Mouse (Mus musculus) stomach, postnatal 0 days (tissue): ENCODE measurements at regions not wholly inside any gene's neighbourhood (a gene's known extent, or its start where the extent isn't known, plus 50 kb on each side); places are given as distances from the start of the nearest gene placed in this dataset.

Source experiments
- CTCF ChIP-seq: IDR thresholded peaks from 2 replicates; pipeline ENCODE4 v1.5.1; 2016; ENCODE audit warnings: antibody characterized with exemption, low read depth, mild to moderate bottlenecking, moderate library complexity
- EP300 ChIP-seq: optimal IDR thresholded peaks from 2 replicates; pipeline ENCODE3; 2016; ENCODE audit warnings: antibody characterized with exemption

DNA sequence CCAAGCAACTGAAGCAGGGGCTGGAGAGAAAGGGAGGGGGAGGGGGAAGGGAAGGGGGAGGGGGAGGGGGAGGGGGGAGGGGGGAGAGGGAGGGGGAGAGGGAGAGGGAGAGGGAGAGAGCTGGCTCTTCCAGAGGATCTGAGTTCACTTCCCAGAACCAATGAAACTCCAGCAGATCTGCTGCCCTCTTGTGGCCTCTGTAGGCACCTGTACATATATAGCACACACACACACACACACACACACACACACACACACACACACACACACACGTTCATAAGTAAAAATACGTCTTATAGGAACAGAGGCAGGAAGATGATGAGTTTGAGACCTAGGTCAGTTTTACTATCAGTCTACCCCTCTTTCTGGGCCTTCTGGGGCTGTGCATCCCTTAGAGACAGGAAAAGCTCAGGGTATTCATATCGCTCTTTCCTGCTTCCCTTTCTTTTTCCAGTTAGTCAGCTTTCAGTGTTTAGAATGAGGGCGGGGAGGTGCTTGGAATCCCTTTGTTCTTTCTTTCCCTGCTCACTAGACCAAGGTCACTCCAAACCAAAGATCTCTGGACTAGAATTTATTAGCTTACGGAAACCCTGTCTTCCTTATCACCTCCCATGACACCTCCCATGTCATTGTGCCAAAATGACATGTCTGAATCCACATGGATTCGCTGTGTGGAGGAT lies 130.7 kb downstream of the Slc30a10 start:
- TF ChIP-seq CTCF: no peak
- no peak for TF ChIP-seq EP300
